Comparison of ENCODE assay signal across 8 mouse cellular contexts in the genomic region with DNA sequence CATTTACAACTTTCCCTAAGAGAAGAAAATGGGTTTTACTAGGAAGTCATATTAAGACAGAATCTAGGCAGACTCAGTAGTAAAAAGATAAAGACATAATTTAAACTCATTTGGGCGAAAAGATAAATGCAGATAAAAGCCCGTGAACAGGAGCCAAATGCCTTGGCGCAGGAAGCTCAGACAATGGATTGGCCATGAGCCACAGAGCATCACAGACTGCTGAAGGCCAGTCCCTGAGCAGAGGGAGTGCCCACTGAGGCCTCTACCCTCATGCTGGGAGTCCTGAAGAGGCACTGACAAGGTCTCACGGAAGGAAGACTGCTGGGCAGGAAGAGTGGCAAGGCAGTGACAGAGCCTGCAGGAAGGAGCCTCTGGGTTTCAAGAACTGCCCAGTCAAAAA.
DNase-seq lines count a peak whose midpoint lies in the region; ATAC-seq and TF ChIP-seq lines count a peak whose summit lies in the region.

No protein-coding gene starts in this region.

- intact Hi-C loops in gastrocnemius, postnatal 14 days (cut with DNase I; ENCODE audit: low total_unique reads): loop anchor here (5.0 kb wide), 1 partner anchor 420 kb away; no protein-coding TSS in a partner anchor

- H3K4me3 ChIP-seq in heart, embryonic 13.5 days: no peak overlapping the region
- H3K4me3 ChIP-seq in lung, adult 2 months (replicated peaks; ENCODE audit: extremely low read depth, low read depth, low read length): no peak overlapping the region

- no peak for TF ChIP-seq CTCF in lung, adult 2 months (IDR thresholded peaks at IDR 0.05; ENCODE audit: insufficient read depth, low read length)

- H3K27ac ChIP-seq in heart, embryonic 13.5 days (replicated peaks): peak overlapping the region; percentile 53; the same call in 1 of the 2 replicates

- peaks cover 14% of the 10 kb centered on the region for H3K4me1 ChIP-seq in heart, embryonic 13.5 days
- H3K4me1 ChIP-seq in lung, adult 2 months (ENCODE audit: control insufficient read depth, insufficient read depth, low read length): no peaks in the 10 kb centered on the region

- H3K9ac ChIP-seq in heart, embryonic 13.5 days: no peak overlapping the region

- H3K27me3 ChIP-seq in heart, embryonic 13.5 days (replicated peaks): no peaks in the 10 kb centered on the region

- 31% methylated on average over 4 of the region's 4 CpGs for WGBS in heart, embryonic 13.5 days
- 26% methylated on average over 4 of the region's 4 CpGs for WGBS in lung, adult 2 months

- TF ChIP-seq POLR2A in lung, adult 2 months (IDR thresholded peaks at IDR 0.05; ENCODE audit: borderline replicate concordance, extremely low read depth, low read depth, low read length): peak; percentile 20; the same call in 1 of the 2 replicates

- no peaks in the 10 kb centered on the region for H3K9me3 ChIP-seq in heart, embryonic 13.5 days

- H3K36me3 ChIP-seq in heart, embryonic 13.5 days: no peaks in the 10 kb centered on the region

- no peak; the same call in 1 of the 2 replicates for ATAC-seq in heart, embryonic 13.5 days (ENCODE audit: extremely low read depth, insufficient number of reproducible peaks, low FRiP score, low TSS enrichment)

- no peak overlapping the region for H3K4me2 ChIP-seq in heart, embryonic 13.5 days

- DNase-seq in heart, adult 8-10 months (ENCODE audit: low spot score): no peak
- DNase-seq in adrenal gland, adult 18-20 months (ENCODE audit: low spot score in 2 of 2): peak; percentile 22 to 23
- peak; percentile 42 to 45 for DNase-seq in kidney, adult 8-10 months
- no peak for DNase-seq in lung, adult 2 months
- DNase-seq in gastrocnemius, postnatal 14 days: no peak
- DNase-seq in cerebellum, adult 8-10 months: no peak
- DNase-seq in layer of hippocampus, adult 8-10 months (ENCODE audit: low spot score in 2 of 2): no peak

Comparison
In these comparisons a context has a peak if more than half of its experiments do, and no peak if none do; other contexts are left out.
1. DNase-seq: peak in adrenal gland, adult 18-20 months (2 of 2) and kidney, adult 8-10 months (2 of 2); none in heart, adult 8-10 months (single experiment), lung, adult 2 months (single experiment), gastrocnemius, postnatal 14 days (single experiment), cerebellum, adult 8-10 months (single experiment) and layer of hippocampus, adult 8-10 months (0 of 2).